Mouse (Mus musculus) heart, postnatal 14 days (tissue): ENCODE measurements around the gene Tigd3. TPM values are rescaled to one million over a fixed set of nuclear protein-coding genes. Genes with fewer than 3 reads are reported as not detected.
A peak's percentile ranks its signal among the peaks of the same experiment; 100 is the strongest.

Source experiments
- DNase-seq, 2 experiments: peaks; one replicate each; pipeline ENCODE4 v3.0.0; 2021 to 2022
- intact Hi-C: fragments of 180-260 bp; cut with DNase I; formaldehyde crosslinking; loops from one replicate; pipeline ENCODE4 v1.15.1; 2025
- long read RNA-seq, 2 experiments: library from polyadenylated mRNA; stranded (forward); transcript quantifications; one replicate each; pipeline ENCODE4 v2.0.0; 2021
- total RNA-seq, 2 experiments: library from RNA; stranded (reverse); gene quantifications; 2 replicates each; pipeline ENCODE4 v1.2.3; 2021

Tigd3 gene
- total RNA-seq = under 1 TPM; 0.79 to 0.93 TPM
- long read RNA-seq, experiment 1, partial matches to known transcripts = 0 of 2 reads
- long read RNA-seq, experiment 1, other reads (novel, unspliced or antisense) = 0 of 2 reads
- long read RNA-seq, experiment 2, partial matches to known transcripts = 0 of 1 reads
- long read RNA-seq, experiment 2, other reads (novel, unspliced or antisense) = 0 of 1 reads

GRCm38 (mm10) chr19:5894002-5894678, at the start of gene Tigd3:
Tigd3 (minus strand) TSS chr19:5894149.
- peak; percentile 93 to 95 for DNase-seq
- intact Hi-C loops = loop anchor here (2.0 kb wide), 1 partner anchor 17 kb away; no protein-coding TSS in a partner anchor

DNA sequence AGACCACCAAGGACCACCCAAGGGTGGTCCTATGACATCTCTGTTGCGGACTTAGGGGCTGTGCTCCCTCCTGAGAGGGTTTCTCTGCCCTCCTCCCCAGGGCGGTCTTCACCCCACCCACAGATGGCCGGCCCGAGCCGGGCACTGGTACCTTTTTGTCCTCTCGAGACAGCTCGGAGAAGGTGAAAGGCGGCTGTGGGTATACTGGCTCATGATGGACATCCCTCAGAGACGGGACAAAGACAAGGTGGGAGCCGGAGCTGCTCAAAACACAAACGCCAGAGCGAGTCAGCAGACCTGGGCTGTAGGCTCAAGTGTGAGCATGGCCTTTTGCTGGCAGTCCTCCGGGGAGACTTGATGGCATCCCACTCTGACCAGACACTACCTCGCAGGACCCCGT, 49.5 kb upstream of the Tigd3 start:
- DNase-seq = no peak
- intact Hi-C loops = no loop called here

DNA sequence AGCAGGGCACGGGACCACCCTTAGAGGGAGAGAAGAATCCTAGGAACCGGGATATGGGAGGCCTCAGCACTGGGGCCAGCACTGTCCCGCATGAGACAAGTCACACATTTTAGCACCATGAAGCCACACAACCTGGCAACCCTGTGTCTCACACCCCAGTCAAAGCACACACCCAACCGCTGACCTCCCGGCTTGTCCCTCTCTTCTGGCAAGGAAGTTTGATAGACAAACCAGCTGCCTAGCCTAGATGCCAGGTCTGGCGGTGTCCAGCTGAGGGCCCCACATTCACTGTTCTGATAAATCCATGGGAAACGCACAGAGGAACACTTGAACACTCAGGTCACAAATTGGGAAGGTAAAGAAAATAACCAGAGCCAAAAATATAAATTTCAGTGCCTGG, 48.6 kb upstream of the Tigd3 start:
- intact Hi-C loops = no loop called here
- no peak for DNase-seq

DNA sequence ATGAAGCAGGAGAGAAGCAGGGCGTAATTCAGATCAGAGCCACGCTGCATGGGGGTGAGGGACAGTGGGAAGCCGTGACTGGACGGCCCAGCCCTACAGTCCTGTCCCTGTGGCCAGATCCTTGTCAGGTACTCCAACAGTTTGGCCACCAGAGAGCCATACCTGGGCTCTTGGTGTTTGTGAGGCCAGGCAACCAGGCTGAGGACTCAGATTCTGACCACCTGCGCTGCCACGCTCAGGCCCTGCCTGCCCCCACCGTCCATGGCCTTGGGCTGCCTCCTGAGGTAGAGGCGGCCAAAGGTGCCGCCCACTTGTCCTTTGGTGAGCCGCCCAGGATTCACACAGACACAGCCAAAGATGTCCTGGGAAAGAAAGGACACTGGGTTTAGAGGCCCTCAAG, 46.7 kb upstream of the Tigd3 start:
- intact Hi-C loops = no loop called here
- DNase-seq = no peak

DNA sequence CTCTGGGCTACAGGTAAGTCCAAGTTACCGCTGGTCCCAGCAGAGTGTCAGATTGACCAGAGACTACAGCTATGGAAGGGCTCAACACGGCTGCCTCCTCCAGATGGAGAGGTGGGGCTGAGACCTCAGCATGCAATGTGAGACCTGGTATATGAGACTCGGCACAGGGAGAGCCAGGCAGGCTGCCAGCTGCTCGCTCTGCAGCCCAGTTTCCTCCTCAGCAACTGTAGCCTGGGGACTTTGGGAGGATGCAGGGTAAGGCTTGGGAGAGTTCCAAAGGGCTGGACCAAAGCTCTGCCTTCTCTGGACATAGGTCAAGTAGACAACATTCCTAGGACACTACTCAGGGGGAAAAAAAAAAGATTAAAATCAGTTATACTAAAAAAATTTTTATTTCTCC, 46.2 kb upstream of the Tigd3 start:
- DNase-seq = peak; percentile 86
- intact Hi-C loops = no loop called here

DNA sequence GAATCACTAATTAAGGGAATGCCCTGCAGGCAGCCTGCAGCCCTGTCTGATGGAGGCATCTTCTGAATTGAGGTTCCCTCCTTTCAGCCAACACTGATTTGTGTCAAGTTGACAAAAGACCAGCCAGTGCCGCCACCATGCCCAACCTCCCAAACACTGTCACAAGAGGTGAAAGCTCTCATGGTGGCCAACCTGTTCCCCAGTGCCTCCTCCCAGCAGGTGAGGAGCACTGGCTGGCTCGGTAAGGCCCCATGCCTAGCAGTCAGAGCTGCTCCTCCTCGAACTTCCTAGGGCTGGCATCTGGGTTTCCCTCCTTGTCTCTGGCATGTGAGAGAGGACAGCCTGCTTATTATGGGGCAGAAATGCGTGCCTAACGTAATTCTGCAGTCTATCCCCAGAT, 45.8 kb upstream of the Tigd3 start:
- DNase-seq = no peak
- intact Hi-C loops = no loop called here

DNA sequence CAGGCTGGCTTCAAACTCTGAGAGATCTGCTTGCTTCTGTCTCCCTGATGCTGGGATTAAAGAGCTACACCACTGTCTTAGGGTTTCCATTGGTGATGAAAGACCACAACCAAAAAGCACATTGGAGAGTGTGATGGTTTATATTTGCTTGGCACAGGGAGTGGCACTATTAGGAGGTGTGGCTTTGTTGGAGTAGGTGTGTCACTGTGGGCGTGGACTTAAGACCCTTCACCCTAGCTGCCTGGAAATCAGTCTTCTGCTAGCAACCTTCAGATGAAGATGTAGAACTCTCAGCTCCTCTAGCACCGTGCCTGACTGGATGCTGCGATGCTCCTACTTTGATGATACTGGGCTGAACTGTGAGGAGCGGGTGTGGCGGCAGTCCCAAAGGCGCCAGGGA, 44.6 kb upstream of the Tigd3 start:
- DNase-seq = no peak
- intact Hi-C loops = no loop called here

DNA sequence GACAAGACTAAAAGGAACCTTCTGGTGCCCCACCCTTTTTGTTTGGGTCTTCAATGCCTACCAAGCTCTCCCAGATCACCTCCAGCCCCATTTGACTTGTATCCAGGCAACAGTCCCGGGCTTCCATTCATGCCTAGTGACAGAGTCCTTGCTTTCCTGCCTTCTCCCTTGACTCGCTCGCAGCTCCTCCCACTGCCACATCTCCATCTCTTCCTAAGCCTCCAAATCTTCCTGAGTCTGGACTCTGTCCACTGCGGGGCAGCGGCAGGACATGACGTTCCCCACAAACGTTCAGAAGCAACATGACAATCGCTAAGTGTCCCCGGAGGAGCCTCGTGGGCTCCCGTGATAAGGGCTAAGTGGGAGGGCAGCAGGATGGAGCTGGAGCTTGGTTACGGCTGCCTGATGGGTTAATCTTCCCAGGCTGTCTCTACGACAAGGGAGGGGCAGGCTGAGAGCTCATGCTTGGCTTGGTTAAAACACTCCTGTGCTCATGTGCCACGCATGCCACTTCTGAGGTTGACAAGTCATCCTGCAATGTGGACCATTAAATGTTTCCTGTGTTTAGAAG, 44.0 kb upstream of the Tigd3 start:
- DNase-seq = no peak
- intact Hi-C loops = no loop called here

DNA sequence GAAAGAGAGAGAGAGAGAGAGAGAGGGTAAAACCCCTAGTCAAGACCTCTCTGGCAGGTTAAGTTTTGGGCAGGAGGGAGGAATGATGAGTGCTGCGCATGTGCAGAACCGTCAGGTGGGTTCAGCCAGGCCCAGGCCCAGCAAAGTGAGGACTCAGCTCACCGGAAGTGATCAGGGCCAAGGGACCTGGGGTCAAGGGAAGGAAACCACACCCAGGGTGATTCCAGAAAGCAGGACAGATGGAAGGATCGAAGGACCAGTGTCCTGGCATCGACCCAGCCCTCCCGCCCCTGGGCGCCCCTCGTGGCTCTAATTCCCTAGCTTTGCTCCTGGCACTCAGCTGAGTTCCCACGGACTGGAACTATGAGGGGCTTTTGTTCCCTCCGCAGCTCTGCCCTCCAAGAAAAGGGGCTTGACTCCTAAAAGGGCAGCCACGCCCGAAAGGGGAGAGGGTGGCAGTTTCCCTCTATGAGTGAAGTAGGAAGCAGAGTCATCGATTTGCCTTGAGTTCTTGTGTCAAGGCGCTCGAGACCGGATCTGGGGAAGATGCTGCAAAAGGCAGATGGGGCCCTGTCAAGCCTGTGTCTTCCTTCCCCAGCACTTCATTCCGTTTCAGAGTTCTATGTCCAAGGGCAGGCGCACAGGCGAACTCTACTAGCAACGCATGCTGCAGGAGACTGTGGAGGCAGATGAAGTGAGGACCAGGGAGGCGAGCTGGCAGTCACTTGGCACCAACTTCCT, 43.3 kb upstream of the Tigd3 start:
- intact Hi-C loops = no loop called here

DNA sequence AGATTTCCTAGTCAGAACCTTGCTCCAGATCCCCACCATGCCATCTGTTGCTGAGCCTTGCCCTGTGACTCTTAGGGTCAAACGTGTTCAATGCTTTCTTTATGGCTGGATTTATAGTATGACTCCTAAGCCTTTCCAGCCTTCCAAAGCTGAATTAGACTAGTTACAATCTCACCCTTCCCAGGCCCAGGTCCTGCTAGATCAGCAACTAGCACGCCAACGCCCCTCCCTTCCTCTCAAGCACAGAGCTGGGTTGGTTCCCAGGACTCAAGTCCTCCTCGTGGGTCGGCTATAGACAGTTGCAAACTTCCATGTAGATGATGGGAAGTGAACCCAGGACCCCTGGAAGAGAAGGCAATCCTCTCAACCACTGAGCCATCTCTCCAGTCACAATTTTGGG, 41.7 kb upstream of the Tigd3 start:
- intact Hi-C loops = no loop called here
- DNase-seq = peak; percentile 52 to 60

More for the DNA sequence above, 43.3 kb upstream of the Tigd3 start:
- no peak for DNase-seq

DNA sequence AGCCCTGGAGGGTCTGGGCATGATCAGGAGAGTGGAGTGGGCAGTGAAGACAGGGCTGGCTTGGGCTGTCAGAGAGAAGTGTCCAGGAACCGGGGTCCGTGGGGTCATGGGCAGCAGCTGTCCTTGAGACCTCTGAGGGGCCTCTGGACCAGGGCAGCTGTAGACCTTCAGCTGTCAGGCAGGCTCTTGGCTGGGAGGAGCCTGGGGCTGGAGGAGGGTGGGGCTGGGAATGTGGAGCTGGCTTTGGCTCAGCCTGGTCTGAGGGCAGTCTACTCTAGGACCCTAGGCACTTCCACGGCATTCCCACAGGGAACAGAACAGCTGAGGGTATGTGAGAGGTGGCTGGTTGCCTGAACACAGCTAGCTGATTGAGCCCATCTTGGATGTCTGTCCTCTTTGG, 41.3 kb upstream of the Tigd3 start:
- intact Hi-C loops = no loop called here
- peak; percentile 70 to 76 for DNase-seq

GRCm38 (mm10) chr19:5929634-5930596, 36.0 kb upstream of the Tigd3 start:
- DNase-seq = peak; percentile 74 to 77
- intact Hi-C loops = no loop called here

DNA sequence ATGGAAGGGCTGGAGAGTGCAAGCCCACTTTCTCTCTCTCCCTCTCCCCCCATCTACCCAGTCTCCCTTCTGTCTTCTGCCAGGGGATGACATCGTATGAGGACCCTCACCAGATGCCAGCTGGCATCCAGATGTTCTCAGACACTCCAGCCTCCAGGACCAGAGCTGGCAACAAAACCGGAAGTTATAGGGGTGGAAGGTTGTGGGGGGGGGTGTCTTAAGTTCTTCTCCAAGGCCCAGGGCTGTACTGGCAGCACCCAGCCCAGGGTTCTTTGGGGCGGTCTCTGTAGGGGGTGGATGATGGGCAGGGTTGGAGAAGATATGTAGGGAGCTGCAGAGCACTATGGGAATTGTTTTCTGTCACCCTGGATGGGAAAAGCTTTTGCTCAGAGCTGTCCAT, 34.6 kb upstream of the Tigd3 start:
- DNase-seq = no peak
- intact Hi-C loops = no loop called here

DNA sequence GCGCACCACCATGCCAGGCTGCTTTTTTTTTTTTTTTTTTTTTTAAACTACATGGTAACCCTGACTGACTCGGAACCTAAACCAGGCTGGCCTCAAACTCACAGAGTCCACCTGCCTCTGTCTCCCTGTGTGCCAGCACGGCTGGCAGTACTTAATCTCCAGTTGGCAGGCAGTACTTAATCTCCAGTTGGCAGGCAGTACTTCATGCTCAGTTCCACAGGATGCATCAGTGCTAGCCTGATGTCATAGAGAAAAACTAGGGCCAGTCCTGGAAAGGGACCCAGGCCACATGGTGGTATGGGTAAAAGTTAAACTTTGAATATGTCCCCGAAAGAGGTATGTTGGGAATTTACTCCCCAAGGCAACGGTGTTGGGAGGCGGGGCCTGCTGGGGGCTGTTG, 34.2 kb upstream of the Tigd3 start:
- DNase-seq = no peak
- intact Hi-C loops = no loop called here

DNA sequence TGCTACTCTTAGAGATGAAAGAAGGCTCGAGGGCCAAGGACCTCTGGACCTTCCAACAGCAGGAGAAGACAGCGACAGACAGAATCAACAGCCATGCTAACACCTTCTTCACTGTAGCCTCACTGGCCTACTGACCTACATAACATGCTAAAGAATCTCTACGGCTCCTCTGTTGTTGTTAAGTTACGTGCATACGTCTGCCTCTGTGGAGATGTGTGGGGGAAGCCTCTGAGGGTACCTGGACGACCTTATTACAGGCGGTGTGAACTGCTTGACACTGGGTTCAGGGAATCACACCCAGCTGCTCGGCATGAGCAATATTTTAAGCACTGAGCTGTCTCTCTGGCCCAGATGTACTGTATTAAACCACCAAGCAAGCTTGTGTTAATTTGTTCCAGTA, 33.6 kb upstream of the Tigd3 start:
- no peak for DNase-seq
- intact Hi-C loops = no loop called here

GRCm38 (mm10) chr19:5927026-5927425, 33.1 kb upstream of the Tigd3 start:
- intact Hi-C loops = no loop called here
- no peak for DNase-seq

GRCm38 (mm10) chr19:5925311-5925855, 31.4 kb upstream of the Tigd3 start:
- intact Hi-C loops = no loop called here
- no peak for DNase-seq

DNA sequence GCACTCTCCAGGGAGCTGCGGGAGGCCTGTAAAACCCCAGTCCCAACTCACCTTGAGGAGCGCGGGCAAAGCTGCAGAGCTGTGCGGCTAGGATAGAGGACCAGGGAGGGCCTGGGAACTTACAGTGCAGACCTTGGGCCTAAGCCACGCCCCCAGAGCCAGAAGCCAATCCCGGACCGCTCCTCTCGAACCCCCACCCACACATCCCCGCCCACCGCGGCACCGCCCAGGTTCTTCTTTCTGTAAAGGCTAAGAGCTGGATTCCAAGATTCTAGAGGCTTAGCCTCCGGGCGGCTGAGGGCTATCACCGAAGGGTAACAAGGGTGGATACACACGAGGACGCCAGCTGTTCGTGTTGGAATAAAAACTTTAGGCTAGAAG, 30.8 kb upstream of the Tigd3 start, which contains the start of gene Cdc42ep2:
Cdc42ep2 (minus strand) TSS at position 104 of the 381 bp plus-strand sequence.
- peak; percentile 97 to 98 for DNase-seq
- intact Hi-C loops = loop anchor here (1.0 to 5.0 kb wide), 2 partner anchors 32 to 93 kb away; partner anchors contain the start of gene Capn1

DNA sequence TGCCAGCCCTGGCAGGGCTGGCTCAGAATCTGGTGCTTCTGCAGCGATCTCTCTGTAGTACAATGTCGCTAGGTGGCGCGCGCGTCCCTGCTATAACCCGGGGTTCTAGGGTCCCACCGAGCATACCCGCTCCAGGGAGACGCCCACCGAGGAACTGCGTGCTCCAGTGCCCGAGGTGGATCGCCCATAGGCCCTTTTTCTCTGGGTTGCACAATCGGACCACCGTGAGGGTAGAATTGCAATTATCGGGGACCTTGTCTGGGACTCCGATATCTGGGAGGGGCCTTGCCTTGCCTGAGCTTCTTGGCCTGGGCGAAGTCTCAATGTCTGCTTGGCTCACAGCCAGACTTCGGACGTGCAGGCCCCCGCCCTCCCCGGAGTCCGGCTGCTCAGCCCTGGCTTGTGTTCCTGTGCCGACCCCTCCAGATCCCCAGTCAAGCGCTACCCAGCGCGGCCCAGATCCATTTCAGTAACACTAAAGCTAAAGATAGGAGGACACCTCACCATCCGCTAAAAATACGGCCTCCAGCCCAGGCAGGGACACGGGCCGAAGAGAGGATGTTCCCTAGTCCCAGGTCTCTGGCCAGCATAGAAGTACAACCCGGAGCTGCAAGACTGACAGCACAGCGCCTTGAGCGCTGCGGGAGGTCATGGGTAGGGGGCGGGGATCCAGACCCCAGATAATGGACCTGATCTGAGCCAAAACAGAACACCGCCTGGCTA, 30.2 kb upstream of the Tigd3 start:
- intact Hi-C loops = loop anchor here (1.0 to 5.0 kb wide), 2 partner anchors 32 to 93 kb away; partner anchors contain the start of gene Capn1
- peak; percentile 94 to 96 for DNase-seq
